Mouse (Mus musculus): Measurements from ENCODE around the gene Spta1.

- TF ChIP-seq CTCF (conservative IDR thresholded peaks at IDR 0.05; ENCODE audit: low read length) (no peak), POU5F1 (IDR thresholded peaks at IDR 0.05; ENCODE audit: borderline replicate concordance, low read length) (no peak), NANOG (IDR thresholded peaks at IDR 0.05; ENCODE audit: borderline replicate concordance, low read length) (no peak)
Measured at GRCm38 (mm10) chr1:174239916-174240315, 67.3 kb downstream of the Spta1 start.
